Mouse (Mus musculus): ENCODE results near the gene Mars2.

GRCm38 (mm10) chr1:55208500-55209140, 28.4 kb upstream of the Mars2 start:
- no peak for TF ChIP-seq CTCF (IDR thresholded peaks at IDR 0.05; ENCODE audit: control insufficient read depth, insufficient read depth, insufficient replicate concordance, low read depth, low read length)
- TF ChIP-seq POLR2A (IDR thresholded peaks at IDR 0.05; ENCODE audit: control insufficient read depth, low read depth, low read length): no peak
